Mouse (Mus musculus): ENCODE measurements around the gene Gsta4. TPM values are rescaled to one million over a fixed set of nuclear protein-coding genes. Genes with fewer than 3 reads are reported as not detected.
"Not testable (repeated sequence)": the region's sequence is repeated elsewhere in the genome, so short reads cannot be mapped to it uniquely, and the experiment has no call there.

Gene Gsta4
- polyA plus RNA-seq, 1 experiment from 2014 or later, result 150 TPM

- H3K4me2 ChIP-seq (replicated peaks; ENCODE audit: low read depth, low read length), result no peak overlapping the region
- no peak overlapping the region for H3K9ac ChIP-seq (replicated peaks; ENCODE audit: low read length)
- no peaks in the 10 kb centered on the region for H3K27me3 ChIP-seq (ENCODE audit: insufficient read depth, low read length)
- H3K27ac ChIP-seq (ENCODE audit: low read length), result no peak overlapping the region
- 61% methylated on average over 10 of the region's 10 CpGs for WGBS
- no peak overlapping the region for H3K4me3 ChIP-seq (ENCODE audit: low read length)
- ATAC-seq (ENCODE audit: low FRiP score, low TSS enrichment), result 0 out of 2 replicates have a peak, but pooled peaks have one; percentile 46
- H3K9me3 ChIP-seq (ENCODE audit: low read length), result no peaks in the 10 kb centered on the region
- H3K4me1 ChIP-seq (ENCODE audit: insufficient read depth, low read length), result peaks cover 7% of the 10 kb centered on the region
- no peaks in the 10 kb centered on the region for H3K36me3 ChIP-seq (ENCODE audit: insufficient read depth, low read length)
Measured at GRCm38 (mm10) chr9:78223221-78223902, 40.8 kb downstream of the Gsta4 start.

- Histone ChIP-seq H3K27me3 (ENCODE audit: insufficient read depth, low read length) (no peaks in the 10 kb centered on the region), H3K4me1 (ENCODE audit: insufficient read depth, low read length) (peaks cover 7% of the 10 kb centered on the region), H3K27ac (ENCODE audit: low read length) (no peak overlapping the region), H3K9me3 (ENCODE audit: low read length) (no peaks in the 10 kb centered on the region), H3K9ac (replicated peaks; ENCODE audit: low read length) (no peak overlapping the region), H3K4me2 (replicated peaks; ENCODE audit: low read depth, low read length) (no peak overlapping the region), H3K36me3 (ENCODE audit: insufficient read depth, low read length) (no peaks in the 10 kb centered on the region), H3K4me3 (ENCODE audit: low read length) (no peak overlapping the region)
- ATAC-seq (ENCODE audit: low FRiP score, low TSS enrichment), result no peak
- WGBS, result 90% methylated on average over 2 of the region's 2 CpGs
Measured at GRCm38 (mm10) chr9:78224418-78224817, 41.8 kb downstream of the Gsta4 start.

DNA sequence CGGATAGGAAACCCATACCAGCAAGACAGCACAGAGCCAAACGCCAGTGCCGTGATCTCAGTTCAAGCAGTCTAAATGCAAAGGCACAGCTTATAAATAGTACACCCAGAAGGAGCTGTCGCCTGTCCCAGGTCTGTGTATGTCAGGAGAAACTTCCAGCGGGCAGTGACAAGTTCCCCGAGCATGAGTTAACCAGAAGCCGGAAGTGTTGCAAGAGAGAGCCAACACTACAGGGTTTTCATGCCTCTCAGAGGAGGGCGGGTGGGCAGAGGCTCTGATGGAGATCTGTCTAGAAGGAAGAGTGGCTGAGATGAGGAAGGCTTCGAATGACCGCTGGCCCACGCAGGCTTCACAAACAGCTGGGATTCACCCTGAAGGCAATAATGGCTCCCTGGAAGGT is 42.7 kb downstream of the Gsta4 start:
- ATAC-seq (ENCODE audit: low FRiP score, low TSS enrichment), result no peak
- Histone ChIP-seq H3K27ac (ENCODE audit: low read length) (no peak overlapping the region), H3K4me1 (ENCODE audit: insufficient read depth, low read length) (peaks cover 7% of the 10 kb centered on the region), H3K9me3 (ENCODE audit: low read length) (no peaks in the 10 kb centered on the region), H3K27me3 (ENCODE audit: insufficient read depth, low read length) (no peaks in the 10 kb centered on the region), H3K4me2 (replicated peaks; ENCODE audit: low read depth, low read length) (no peak overlapping the region), H3K36me3 (ENCODE audit: insufficient read depth, low read length) (no peaks in the 10 kb centered on the region), H3K9ac (replicated peaks; ENCODE audit: low read length) (no peak overlapping the region), H3K4me3 (ENCODE audit: low read length) (no peak overlapping the region)
- WGBS, result 67% methylated on average over 11 of the region's 11 CpGs

GRCm38 (mm10) chr9:78228122-78228521 is 45.5 kb downstream of the Gsta4 start:
- ATAC-seq (ENCODE audit: low FRiP score, low TSS enrichment), result no peak
- Histone ChIP-seq H3K27ac (ENCODE audit: low read length) (no peak overlapping the region), H3K36me3 (ENCODE audit: insufficient read depth, low read length) (no peaks in the 10 kb centered on the region), H3K27me3 (ENCODE audit: insufficient read depth, low read length) (no peaks in the 10 kb centered on the region), H3K9me3 (ENCODE audit: low read length) (no peaks in the 10 kb centered on the region), H3K4me3 (ENCODE audit: low read length) (no peak overlapping the region), H3K9ac (replicated peaks; ENCODE audit: low read length) (no peak overlapping the region), H3K4me2 (replicated peaks; ENCODE audit: low read depth, low read length) (no peak overlapping the region), H3K4me1 (ENCODE audit: insufficient read depth, low read length) (peaks cover 5% of the 10 kb centered on the region)
- WGBS, result 90% methylated on average over 2 of the region's 2 CpGs

DNA sequence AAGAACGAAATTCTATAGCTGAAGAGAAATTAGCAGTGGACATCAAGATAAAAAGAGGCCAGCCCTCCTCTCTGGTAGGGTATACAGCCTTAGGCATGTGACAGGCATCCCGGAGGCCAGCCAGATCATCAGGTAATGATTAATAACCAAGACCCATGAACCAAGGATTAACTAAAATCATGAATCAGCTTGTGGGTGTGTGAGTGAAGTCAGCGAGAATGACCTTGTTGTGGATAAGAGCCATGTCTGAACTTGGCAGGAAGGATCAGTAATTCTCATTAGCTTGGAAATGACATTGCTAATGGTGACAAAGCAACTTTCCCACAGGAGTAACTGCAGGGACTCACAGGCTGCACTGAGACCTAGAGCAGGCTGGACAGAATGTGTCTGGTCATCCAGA is 47.1 kb downstream of the Gsta4 start:
- H3K9me3 ChIP-seq (ENCODE audit: low read length); H3K36me3 ChIP-seq (ENCODE audit: insufficient read depth, low read length); H3K27ac ChIP-seq (ENCODE audit: low read length); H3K4me1 ChIP-seq (ENCODE audit: insufficient read depth, low read length); H3K27me3 ChIP-seq (ENCODE audit: insufficient read depth, low read length); H3K4me3 ChIP-seq (ENCODE audit: low read length); H3K9ac ChIP-seq (replicated peaks; ENCODE audit: low read length); H3K4me2 ChIP-seq (replicated peaks; ENCODE audit: low read depth, low read length): not testable (repeated sequence)
- WGBS, result 48% methylated on average over 3 of the region's 3 CpGs
- peak; percentile 57; the same call in 1 of the 2 replicates for ATAC-seq (ENCODE audit: low FRiP score, low TSS enrichment)

DNA sequence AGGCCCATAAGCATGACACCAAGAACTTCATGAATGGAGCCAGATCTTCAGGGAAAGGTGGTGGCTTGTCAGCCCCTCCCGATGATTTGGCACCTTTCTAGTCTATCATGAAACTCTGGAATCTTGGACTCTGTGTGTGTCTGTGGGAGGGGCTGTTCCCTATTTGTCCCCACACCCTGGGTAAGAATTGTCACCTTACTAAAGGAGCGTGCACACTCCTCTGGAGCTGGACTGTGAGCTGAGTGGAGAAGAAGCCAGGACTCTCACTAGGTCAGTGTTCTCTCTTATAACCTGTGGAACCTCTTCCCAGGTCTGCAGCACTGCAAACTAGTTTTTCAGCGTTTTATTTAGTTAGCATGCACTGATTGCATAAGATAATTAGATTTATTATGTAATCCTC is 47.9 kb downstream of the Gsta4 start, which contains the start of gene Gsta1:
Gene Gsta1 (plus strand): TSS at position 196 of the 400 bp plus-strand sequence.
- H3K9me3 ChIP-seq (ENCODE audit: low read length); H3K4me2 ChIP-seq (replicated peaks; ENCODE audit: low read depth, low read length); H3K4me1 ChIP-seq (ENCODE audit: insufficient read depth, low read length); H3K36me3 ChIP-seq (ENCODE audit: insufficient read depth, low read length); ATAC-seq (ENCODE audit: low FRiP score, low TSS enrichment); H3K9ac ChIP-seq (replicated peaks; ENCODE audit: low read length); H3K4me3 ChIP-seq (ENCODE audit: low read length); H3K27ac ChIP-seq (ENCODE audit: low read length); H3K27me3 ChIP-seq (ENCODE audit: insufficient read depth, low read length): not testable (repeated sequence)
- 81% methylated on average over 1 of the region's 3 CpGs for WGBS

- not testable (repeated sequence) for H3K27ac ChIP-seq (ENCODE audit: low read length); H3K27me3 ChIP-seq (ENCODE audit: insufficient read depth, low read length); H3K4me2 ChIP-seq (replicated peaks; ENCODE audit: low read depth, low read length); H3K9me3 ChIP-seq (ENCODE audit: low read length); H3K9ac ChIP-seq (replicated peaks; ENCODE audit: low read length); H3K4me3 ChIP-seq (ENCODE audit: low read length); H3K4me1 ChIP-seq (ENCODE audit: insufficient read depth, low read length); ATAC-seq (ENCODE audit: low FRiP score, low TSS enrichment); H3K36me3 ChIP-seq (ENCODE audit: insufficient read depth, low read length)
- WGBS, result no CpG with 5 or more reads among the region's 10 CpGs
Measured at GRCm38 (mm10) chr9:78233121-78233695, 50.6 kb downstream of the Gsta4 start.

DNA sequence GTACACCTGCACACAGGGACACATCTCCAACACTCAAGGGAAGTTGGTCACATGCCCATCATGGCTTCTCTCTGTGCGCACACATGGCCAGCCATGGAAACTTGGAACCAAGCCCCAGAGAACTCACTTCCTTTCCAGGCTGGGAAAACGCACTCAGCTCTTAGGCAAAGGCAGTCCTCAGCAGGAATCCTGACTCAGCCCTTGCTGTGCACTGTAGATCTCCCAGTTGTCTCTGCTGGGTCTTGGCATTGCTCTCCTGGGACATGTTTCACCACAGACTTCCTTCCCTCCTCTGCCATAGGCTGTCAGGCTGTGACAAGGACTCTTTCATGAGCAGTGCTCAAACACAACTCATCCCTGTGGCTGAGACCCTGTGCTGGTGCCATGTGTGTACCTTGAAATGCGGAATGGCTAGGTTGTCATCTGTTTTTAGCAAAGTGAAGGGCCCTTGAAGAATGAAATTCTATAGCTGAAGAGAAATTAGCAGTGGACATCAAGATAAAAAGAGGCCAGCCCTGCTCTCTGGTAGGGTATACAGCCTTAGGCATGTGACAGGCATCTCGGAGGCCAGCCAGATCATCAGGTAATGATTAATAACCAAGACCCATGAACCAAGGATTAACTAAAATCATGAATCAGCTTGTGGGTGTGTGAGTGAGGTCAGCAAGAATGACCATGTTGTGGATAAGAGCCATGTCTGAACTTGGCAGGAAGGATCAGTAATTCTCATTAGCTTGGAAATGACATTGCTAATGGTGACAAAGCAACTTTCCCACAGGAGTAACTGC is 73.3 kb downstream of the Gsta4 start:
- peak; percentile 70 for ATAC-seq (ENCODE audit: low FRiP score, low TSS enrichment)
- WGBS, result 60% methylated on average over 4 of the region's 4 CpGs
- not testable (repeated sequence) for H3K4me3 ChIP-seq (ENCODE audit: low read length); H3K4me2 ChIP-seq (replicated peaks; ENCODE audit: low read depth, low read length); H3K9me3 ChIP-seq (ENCODE audit: low read length); H3K36me3 ChIP-seq (ENCODE audit: insufficient read depth, low read length); H3K27me3 ChIP-seq (ENCODE audit: insufficient read depth, low read length); H3K9ac ChIP-seq (replicated peaks; ENCODE audit: low read length); H3K27ac ChIP-seq (ENCODE audit: low read length); H3K4me1 ChIP-seq (ENCODE audit: insufficient read depth, low read length)

- WGBS, result 73% methylated on average over 1 of the region's 3 CpGs
- not testable (repeated sequence) for H3K36me3 ChIP-seq (ENCODE audit: insufficient read depth, low read length); H3K4me3 ChIP-seq (ENCODE audit: low read length); H3K27me3 ChIP-seq (ENCODE audit: insufficient read depth, low read length); ATAC-seq (ENCODE audit: low FRiP score, low TSS enrichment); H3K4me2 ChIP-seq (replicated peaks; ENCODE audit: low read depth, low read length); H3K9me3 ChIP-seq (ENCODE audit: low read length); H3K4me1 ChIP-seq (ENCODE audit: insufficient read depth, low read length); H3K9ac ChIP-seq (replicated peaks; ENCODE audit: low read length); H3K27ac ChIP-seq (ENCODE audit: low read length)
Measured at GRCm38 (mm10) chr9:78256914-78257313, 74.3 kb downstream of the Gsta4 start, which contains the start of gene Gm3776. TSS of gene Gm3776 (plus strand) at chr9:78257129.
